Mouse (Mus musculus) small intestine, adult 2 months (tissue): ENCODE results near the gene Mmp2. TPM values are rescaled to one million over a fixed set of nuclear protein-coding genes. Genes with fewer than 3 reads are reported as not detected.

Experiments
- H3K27ac ChIP-seq: fragments of 200-500 bp; 2 replicates; pipeline ENCODE4 v1.5.1; 2012; ENCODE audit warnings: low read depth, low read length, control low read depth, inconsistent platforms; ENCODE audit not compliant: insufficient read depth
- H3K27me3 ChIP-seq: fragments of 200-500 bp; 2 replicates; pipeline ENCODE4 v1.6.1; 2012; ENCODE audit warnings: mild to moderate bottlenecking, moderate library complexity, low read length, inconsistent platforms; ENCODE audit not compliant: control insufficient read depth, insufficient read depth
- H3K36me3 ChIP-seq: fragments of 200-500 bp; 2 replicates; pipeline ENCODE4 v1.6.1; 2012; ENCODE audit warnings: mild to moderate bottlenecking, low read length, control low read depth, inconsistent platforms; ENCODE audit not compliant: control insufficient read depth, insufficient read depth
- H3K4me1 ChIP-seq: fragments of 200-500 bp; 2 replicates; pipeline ENCODE4 v1.6.1; 2012; ENCODE audit warnings: low read length, inconsistent platforms, mixed read lengths; ENCODE audit not compliant: control insufficient read depth, insufficient read depth, insufficient read length
- H3K4me3 ChIP-seq: fragments of 200-500 bp; 2 replicates; pipeline ENCODE4 v1.5.1; 2012; ENCODE audit warnings: low read depth, mild to moderate bottlenecking, control low read depth, inconsistent platforms, low read length, moderate library complexity
- CTCF ChIP-seq: fragments of 200-500 bp; IDR thresholded peaks from 2 replicates; pipeline ENCODE4 v1.5.1; 2012; ENCODE audit warnings: low read depth, mild to moderate bottlenecking, control low read depth, inconsistent platforms, low read length, moderate library complexity, mixed read lengths; ENCODE audit not compliant: insufficient replicate concordance, insufficient read length; ENCODE audit errors: extremely low read depth
- POLR2A ChIP-seq: fragments of 200-500 bp; IDR thresholded peaks from 2 replicates; pipeline ENCODE4 v1.6.1; 2012; ENCODE audit warnings: low read depth, mild to moderate bottlenecking, control low read depth, inconsistent platforms, low read length, moderate library complexity
- WGBS: fragments of 180-500 bp; shearing (Covaris S2); methylation state at CpG from one replicate; pipeline ENCODE4 v1.1.7; 2018; 5-methylcytosine and 5-hydroxymethylcytosine counted together
- polyA plus RNA-seq: library from polyadenylated mRNA; depleted of rRNA; stranded (reverse); fragments of >200 nt; gene quantifications from 2 replicates; pipeline ENCODE4 v1.2.3, GENCODE M21; 2012

Mmp2 gene
- polyA plus RNA-seq, 1 experiment = 50.6 TPM

DNA sequence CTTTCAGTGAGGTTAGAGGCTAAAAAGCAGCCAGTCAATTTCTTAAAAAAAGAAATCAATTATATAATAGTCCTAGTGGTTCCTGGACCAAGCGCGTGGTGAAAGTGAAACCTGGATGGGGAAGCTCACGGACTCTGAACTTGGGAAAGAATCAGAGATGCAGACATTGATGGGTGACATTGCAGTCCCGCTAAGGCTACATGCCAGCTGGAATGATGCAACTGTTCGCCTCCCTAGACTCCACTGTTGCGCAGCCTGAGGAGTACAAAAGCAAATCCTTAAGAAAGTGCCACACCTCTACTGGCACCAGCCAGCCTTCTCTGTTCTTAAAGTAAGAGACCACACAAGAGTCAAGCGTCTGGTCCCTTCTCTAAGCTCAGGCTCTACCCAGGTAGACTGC lies 12.8 kb downstream of the Mmp2 start:
- TF ChIP-seq CTCF (no peak), POLR2A (no peak)
- no peaks in the 10 kb centered on the region for H3K36me3 ChIP-seq
- H3K27me3 ChIP-seq = no peaks in the 10 kb centered on the region
- no peak overlapping the region for H3K27ac ChIP-seq
- WGBS = 77% methylated on average over 7 of the region's 7 CpGs
- H3K4me3 ChIP-seq = no peak overlapping the region
- no peaks in the 10 kb centered on the region for H3K4me1 ChIP-seq

DNA sequence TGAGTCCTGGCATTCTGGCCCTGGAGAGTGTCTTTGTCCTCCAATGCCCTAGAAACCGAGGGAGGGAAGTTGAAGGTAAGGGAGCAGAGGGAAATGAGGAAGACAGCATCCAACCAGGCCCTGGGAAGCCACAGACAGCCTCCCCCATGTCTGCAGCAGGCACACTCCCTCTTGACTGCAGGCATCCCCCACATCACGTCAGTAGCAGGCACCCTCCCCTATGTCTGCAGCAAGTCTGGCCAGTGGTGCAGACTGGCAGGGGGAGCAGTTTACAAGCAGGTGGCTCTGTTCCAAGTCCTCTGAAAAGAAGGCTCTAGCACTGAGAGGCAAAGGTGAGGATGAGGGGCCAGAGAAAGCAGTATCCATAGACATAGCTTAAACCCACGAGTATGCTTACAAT lies 19.6 kb downstream of the Mmp2 start:
- H3K4me3 ChIP-seq = no peak overlapping the region
- no peak for TF ChIP-seq CTCF
- H3K27me3 ChIP-seq = no peaks in the 10 kb centered on the region
- no peak overlapping the region for H3K27ac ChIP-seq
- H3K4me1 ChIP-seq = peaks cover 4% of the 10 kb centered on the region; the same call in 1 of the 2 replicates
- H3K36me3 ChIP-seq = no peaks in the 10 kb centered on the region
- 17% methylated on average over 3 of the region's 3 CpGs for WGBS

- peaks cover 4% of the 10 kb centered on the region; the same call in 1 of the 2 replicates for H3K4me1 ChIP-seq
- H3K36me3 ChIP-seq = no peaks in the 10 kb centered on the region
- TF ChIP-seq CTCF (no peak), POLR2A (no peak)
- H3K27me3 ChIP-seq = no peaks in the 10 kb centered on the region
- no peak overlapping the region for H3K4me3 ChIP-seq
- WGBS = 32% methylated on average over 9 of the region's 9 CpGs
- H3K27ac ChIP-seq = no peak overlapping the region
Measured at GRCm38 (mm10) chr8:92847299-92847698, 20.2 kb downstream of the Mmp2 start.

DNA sequence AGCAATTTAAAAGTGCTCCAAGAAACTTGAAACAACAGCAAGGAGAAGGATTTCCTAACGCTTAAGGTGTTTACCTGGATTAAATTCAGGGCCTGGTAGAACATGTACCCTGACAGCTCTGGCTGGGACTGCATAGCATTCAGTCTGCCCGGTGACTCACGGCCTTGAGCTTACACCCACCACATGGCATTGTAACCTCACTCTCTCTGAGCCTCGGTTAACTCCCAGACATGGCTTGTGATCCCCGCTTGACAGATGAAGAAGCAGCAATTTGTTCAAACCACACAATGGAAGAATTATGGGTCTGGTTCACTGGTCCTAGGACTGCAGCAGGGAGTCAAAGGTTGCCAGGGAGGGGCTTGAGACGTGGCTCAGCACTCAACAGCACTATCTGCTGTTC lies 22.2 kb downstream of the Mmp2 start:
- Histone ChIP-seq H3K4me1 (peaks cover 4% of the 10 kb centered on the region; the same call in 1 of the 2 replicates), H3K27ac (no peak overlapping the region)
- WGBS = 47% methylated on average over 6 of the region's 6 CpGs

GRCm38 (mm10) chr8:92850239-92850638 lies 23.1 kb downstream of the Mmp2 start:
- peaks cover 4% of the 10 kb centered on the region for H3K4me1 ChIP-seq
- no peaks in the 10 kb centered on the region for H3K27me3 ChIP-seq
- H3K36me3 ChIP-seq = no peaks in the 10 kb centered on the region
- H3K4me3 ChIP-seq = no peak overlapping the region
- TF ChIP-seq POLR2A (no peak), CTCF (no peak)
- 0 out of 2 replicates have a peak overlapping the region, but pooled peaks have one; percentile 34 for H3K27ac ChIP-seq
- 60% methylated on average over 4 of the region's 4 CpGs for WGBS

More for the DNA sequence above, 22.2 kb downstream of the Mmp2 start:
- Histone ChIP-seq H3K36me3 (no peaks in the 10 kb centered on the region), H3K4me3 (no peak overlapping the region), H3K27me3 (no peaks in the 10 kb centered on the region)
- no peak for TF ChIP-seq CTCF
- TF ChIP-seq POLR2A = no peak

GRCm38 (mm10) chr8:92851381-92851780 lies 24.3 kb downstream of the Mmp2 start:
- H3K27ac ChIP-seq = no peak overlapping the region
- peaks cover 7% of the 10 kb centered on the region for H3K4me1 ChIP-seq
- no peak for TF ChIP-seq CTCF
- no peak for TF ChIP-seq POLR2A
- no peaks in the 10 kb centered on the region for H3K36me3 ChIP-seq
- H3K27me3 ChIP-seq = no peaks in the 10 kb centered on the region
- WGBS = 93% methylated on average over 3 of the region's 3 CpGs
- no peak overlapping the region for H3K4me3 ChIP-seq

DNA sequence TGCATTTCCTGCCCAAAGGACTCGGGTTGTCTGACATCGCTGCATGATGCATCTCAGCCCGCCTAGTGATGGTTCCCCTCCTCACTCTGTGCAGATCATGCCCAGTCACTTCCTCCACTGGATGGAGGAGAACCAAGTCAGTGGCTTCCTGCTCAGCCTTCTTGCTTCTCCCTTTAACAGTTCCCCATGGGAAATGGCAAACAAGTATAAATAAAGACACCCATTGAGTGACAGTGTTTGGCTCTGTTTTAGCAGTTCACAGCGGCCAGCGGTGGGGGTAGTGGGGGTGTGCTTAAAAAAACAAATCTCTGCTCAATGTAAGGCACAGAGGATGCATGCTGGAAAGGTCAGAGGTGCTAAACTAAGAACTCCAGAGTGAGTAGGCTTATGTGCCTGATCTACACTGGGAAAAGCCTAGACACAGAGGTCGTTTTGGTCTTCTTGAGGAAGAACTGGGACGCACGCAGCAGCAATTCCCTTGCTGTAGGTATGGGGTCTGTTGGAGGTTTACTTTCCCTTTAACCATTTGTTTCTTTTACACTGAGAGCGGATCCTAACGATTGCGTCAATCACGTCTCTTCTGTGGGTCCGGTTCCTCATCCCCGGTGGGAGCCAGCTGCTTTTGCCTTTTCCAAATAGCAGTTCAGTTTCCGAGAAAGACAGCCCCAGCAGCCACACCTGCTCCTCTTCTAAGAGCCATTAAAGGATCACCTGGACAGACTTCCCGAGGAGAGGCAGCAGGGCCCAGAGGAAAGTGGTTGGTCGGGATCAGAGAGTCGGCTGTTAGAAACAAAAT lies 26.3 kb downstream of the Mmp2 start:
- H3K27ac ChIP-seq = peak overlapping the region; percentile 53; the same call in 1 of the 2 replicates
- peaks cover 4% of the 10 kb centered on the region for H3K4me1 ChIP-seq
- WGBS = 54% methylated on average over 18 of the region's 18 CpGs
- 0 out of 2 replicates have a peak overlapping the region, but pooled peaks have one; percentile 4 for H3K4me3 ChIP-seq
- no peaks in the 10 kb centered on the region for H3K36me3 ChIP-seq
- H3K27me3 ChIP-seq = no peaks in the 10 kb centered on the region
- no peak for TF ChIP-seq CTCF
- TF ChIP-seq POLR2A = no peak

DNA sequence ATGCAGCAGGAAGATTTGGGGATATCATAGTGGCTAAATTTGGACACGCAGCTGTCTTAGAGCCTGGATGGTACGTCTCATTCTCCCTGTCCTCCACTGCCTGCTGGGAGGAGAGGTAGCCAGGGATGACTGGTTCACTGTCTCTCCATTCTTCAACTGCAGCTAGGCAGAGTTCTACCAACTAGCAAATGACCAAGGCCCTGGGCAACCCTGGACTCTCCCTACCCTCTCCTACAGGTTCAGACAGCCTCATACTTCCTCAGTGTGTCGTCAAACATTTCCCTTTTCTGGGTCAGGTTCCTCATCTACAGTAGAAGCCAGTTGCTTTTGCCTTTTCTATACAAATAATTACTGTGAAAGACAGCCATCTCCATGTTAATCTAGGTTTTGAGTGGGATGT lies 27.6 kb downstream of the Mmp2 start:
- Histone ChIP-seq H3K4me3 (no peak overlapping the region), H3K27ac (no peak overlapping the region), H3K4me1 (peaks cover 4% of the 10 kb centered on the region), H3K36me3 (no peaks in the 10 kb centered on the region), H3K27me3 (no peaks in the 10 kb centered on the region)
- 70% methylated on average over 3 of the region's 3 CpGs for WGBS
- no peak for TF ChIP-seq CTCF
- TF ChIP-seq POLR2A = no peak
